Mouse (Mus musculus): Measurements from ENCODE around the gene Rtl4. TPM values are rescaled to one million over a fixed set of nuclear protein-coding genes. Genes with fewer than 3 reads are reported as not detected.

Gene Rtl4
- not detected for polyA plus RNA-seq (2017; shearing (Covaris generic))

DNA sequence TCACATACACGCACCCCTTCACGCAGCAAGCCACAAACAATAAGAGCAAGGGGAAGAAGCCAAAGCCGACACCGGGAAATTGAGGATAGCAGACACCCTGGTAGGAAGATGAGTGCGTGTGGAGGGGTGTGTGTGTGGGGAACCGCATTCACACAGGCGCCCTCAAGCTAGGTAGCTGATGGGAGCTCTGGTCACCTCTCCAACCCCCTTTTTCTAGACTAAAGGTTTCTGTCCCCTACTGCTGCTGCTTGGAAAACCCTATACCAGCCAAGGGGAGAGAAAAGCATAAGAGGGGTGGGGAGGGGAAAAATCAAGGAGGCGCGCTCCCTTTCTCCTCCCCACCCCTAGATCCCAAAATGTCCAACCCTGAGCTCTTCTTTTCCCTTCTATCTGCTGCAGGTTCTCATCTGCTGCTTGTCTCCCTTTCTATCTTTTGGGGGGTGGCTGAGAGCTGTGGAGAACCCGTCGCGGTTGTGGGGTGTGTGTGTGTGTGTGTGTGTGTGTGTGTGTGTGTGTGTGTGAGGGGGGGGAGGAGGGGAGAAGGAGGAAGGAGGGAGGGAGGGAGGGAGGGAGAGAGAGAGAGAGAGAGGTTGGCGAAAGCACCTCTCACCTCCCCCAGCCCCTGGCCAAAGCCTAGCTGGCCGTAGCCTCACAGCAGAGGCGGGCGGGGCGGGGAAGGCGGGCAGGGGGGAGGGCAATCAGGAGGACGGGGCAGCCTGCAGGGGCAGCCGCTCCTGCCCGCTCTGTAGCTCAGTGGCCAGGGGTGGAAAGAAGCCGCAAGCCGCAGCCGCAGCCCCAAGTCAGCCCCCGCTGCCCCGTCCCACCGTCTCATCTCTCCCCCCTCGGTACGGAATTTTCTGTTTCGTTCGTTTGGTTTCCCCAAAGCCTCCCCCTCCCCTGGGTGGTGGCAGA, at the start of gene Rtl4:
Gene Rtl4, plus strand, starts transcription at position 701 of the 912 bp plus-strand sequence.
- no peak for ATAC-seq

DNA sequence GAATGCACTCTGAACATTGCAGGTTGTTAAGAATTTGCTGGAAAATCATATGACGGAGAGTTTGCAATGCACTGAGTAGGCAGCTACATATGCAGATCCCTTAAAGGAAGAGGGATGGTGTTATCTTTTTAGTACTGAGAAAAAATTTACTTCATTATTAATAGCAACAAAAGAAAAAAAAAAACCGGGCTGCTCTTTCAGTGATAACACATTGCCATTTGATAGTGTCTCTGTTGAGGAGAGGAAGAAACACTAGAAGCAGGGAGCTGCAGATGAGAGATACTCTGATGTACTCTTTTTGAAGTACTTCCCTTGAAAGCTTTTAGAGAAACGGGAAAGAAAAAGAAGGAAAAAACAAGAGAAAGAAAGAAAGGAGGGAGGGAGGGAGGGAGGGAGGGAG, 44.0 kb upstream of the Rtl4 start:
- ATAC-seq, result no peak

DNA sequence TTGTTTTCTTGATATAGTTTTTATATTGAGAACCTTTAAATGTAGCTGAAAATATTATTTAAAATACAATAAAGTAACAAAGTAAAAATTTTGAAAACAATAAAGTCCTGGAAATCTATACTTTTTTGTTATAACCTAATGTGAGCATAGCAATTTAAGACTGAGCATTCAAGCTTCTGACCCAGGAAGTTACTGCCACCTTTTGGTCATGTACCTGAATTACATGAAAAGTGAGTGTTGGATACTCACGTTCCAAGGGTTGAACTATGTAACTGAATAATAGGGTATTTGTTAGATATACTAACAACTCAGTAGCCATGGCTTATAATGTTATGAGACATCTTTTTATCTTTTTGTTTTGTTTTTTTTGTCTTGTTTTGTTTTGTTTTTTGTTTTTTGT, 43.3 kb upstream of the Rtl4 start:
- no peak for ATAC-seq

DNA sequence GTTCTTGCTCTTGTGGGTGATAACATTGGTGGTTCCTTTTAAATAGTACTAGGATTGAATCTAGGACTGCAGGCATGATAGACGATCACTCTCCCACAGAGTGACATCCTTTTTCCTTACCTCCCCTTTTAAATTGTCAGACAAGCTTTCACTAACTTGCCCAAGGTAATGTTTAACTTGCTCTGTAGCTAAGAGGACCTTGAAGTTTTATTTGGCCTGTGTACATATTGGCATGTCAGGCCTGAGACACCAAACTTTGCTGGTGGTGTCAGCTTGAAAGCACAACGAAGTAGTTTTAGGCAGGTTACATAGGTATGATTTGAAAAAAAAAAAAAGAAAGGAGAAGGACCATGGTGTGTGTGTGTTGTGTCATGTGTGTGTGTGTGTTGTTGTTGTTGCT, 36.5 kb upstream of the Rtl4 start:
- ATAC-seq, result no peak

DNA sequence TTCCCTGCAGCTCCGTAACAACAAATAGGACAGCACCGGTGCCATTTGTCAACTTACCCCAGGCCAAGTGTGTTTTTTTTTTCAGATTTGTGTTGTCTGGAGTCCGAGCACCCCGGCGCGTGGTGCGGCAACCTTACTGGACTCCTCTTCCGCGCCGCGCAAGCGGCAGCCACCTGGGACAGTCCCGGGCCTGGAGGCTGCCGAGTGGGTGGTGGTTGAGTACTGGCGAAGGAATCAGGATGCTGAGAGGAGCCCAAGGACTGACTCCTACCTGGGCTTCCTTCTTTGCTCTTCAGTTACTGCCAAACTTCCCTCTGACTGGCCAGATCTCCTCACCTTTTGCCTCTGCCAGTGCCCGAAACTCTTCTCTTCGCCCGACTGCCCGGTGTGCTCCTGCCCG, 965 bp upstream of the Rtl4 start:
- ATAC-seq, result no peak

DNA sequence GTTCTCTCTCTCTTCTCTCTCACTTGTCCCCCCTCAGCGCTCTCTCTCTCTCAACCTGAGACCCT, 733 bp upstream of the Rtl4 start, which contains the start of gene Trpc5:
Gene Trpc5, minus strand, starts transcription at position 39 of the 65 bp plus-strand sequence.
- ATAC-seq, result no peak

DNA sequence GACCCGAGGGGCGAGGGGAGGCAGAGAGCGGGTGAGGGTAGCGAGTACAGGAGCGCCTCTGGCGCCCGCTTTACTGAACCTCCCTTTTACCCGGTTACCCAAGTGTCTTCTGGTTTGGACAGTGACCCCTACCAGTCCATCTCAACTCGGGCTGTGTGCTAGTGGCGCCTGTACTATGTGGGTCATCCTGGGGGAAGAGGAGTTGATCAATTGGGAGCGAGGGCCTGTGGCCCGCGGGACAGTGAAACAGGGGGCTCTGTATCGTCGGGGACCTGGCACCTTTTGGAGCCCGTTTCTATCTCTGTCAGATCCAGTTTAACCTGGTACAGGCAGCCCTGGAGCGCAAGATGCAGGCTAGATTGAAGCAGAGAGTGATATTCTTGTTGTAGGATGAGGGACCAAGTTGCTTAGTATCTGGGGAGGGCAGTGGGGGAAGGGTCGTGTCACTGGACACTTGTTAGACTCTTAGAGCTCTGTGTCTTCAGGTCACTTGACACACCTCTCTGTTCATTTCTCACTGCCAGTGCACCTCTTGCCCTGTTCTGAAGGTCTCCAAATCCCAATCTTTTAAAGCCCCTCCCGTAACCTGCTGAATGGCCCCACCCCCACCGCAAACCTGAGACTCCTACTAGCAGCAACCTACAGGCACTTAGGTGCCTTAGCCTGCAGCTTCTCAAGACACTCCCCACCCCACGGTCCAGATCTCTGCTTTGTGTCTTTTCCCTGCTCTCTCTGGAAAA, 582 bp downstream of the Rtl4 start:
- no peak for ATAC-seq

DNA sequence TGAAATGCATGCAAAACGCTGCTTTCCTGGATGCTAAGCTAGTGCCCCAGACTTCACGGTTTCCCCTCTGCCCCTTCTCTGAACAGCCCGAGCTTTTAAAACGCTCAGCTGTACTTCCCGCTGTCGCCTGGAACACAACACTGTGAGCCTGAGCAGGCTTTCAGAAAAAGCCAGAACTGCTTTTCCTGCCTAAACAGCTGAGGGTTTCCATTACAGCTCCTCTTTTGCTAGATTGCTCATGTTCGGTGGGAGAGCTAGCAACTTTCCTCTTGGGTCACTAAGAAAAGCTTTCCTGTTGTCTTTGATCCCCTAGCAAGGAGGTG, 1.1 kb downstream of the Rtl4 start:
- ATAC-seq, result no peak

DNA sequence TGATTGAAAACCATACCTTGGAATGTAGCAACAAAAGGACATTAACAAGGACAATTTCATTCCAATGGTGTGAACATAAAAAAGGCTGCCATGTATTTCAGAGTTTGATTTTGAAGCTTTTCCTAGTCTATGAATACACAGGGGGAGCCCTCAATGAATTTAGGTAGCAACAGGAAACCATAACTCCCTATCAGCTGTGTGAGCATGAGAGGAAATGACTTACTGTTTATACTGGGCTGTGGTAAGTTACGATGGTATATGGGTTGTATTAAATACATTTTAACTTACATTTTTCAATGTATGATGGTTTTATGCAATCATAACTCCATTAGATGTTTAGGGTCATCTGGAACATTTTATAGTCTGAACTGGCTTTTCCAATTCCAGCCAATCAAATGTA, 27.6 kb downstream of the Rtl4 start:
- no peak for ATAC-seq

DNA sequence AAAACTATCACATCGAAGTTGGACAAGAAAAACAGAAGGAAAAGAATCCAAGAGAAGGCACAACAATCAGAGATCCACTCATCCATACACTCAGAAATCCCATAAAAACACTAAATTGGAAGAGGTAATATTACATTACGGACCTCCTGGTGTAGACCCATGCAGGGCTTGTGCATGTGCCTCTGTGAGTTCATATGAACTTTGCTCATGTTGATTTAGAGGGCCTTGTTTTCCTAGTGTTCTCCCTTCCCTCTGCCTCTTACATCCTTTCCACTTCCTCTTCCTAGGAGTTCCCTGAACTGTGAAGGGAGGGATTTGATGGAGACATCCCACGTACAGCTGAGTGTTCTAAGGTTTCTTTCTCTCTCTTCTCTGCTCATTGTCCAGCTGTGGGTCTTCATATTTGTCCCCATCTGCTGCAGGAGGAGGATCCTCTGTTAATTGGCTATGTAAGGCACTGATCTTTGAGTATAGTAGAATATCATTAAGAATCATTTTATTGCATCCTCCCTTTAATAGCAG, 58.9 kb downstream of the Rtl4 start:
- no peak for ATAC-seq

DNA sequence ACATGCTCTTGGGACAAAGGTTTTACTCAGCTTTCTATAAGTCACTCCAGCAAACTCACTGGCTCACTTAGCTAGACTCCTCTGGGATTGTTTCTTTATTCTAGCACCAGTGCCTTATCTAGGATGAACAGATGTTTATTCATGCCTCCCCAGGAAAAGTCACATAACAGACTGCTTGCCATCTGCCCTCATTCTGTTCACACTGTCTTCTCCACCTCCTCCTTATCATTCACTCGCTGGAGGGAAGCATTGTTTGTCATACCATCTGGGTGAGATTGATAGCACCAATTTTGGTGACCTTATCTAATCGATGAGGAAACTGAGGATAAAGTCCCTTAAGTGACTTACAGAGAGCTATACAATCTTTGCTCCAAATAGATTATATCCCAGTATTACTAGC, 298.3 kb downstream of the Rtl4 start:
- no peak for ATAC-seq

DNA sequence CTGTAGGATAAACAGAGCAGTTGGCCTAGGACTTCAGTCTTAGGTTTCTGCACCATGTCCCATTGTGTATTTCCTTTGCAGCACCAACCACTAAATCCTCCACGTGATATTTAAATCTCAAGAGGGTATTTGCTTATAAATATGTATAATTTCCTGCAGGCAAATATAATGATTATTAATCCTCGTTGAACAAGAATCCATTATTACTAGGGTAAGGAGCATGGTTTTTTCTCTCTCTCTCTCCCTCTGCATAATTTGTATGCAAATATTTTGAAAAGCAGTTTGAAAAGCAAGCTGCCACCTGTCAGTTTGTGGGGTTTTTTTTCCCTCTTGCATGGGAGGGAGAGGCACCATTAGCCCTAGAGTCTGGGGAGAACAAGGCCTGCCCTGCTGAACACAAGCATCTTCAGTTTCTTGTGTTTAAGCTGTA, 376.8 kb downstream of the Rtl4 start:
- no peak for ATAC-seq

DNA sequence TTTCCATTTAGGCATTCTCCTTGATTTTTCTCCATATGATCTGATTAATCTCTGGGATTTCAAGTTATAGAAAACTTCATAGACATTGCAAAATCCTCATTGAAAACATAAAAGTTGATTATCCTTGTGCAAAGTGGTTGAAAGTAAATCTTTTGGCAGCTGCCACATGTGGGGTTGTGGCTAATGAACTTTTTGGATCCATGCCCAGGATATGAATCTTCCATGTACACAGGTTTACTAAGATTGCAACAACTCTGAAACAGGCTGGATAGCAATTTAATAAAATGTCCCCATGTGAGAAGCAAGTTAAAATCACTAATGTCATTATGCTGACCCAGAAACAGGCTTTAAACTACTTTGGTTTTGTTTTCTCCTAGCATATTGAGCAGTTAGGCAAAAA, 401.1 kb downstream of the Rtl4 start:
- ATAC-seq, result no peak

DNA sequence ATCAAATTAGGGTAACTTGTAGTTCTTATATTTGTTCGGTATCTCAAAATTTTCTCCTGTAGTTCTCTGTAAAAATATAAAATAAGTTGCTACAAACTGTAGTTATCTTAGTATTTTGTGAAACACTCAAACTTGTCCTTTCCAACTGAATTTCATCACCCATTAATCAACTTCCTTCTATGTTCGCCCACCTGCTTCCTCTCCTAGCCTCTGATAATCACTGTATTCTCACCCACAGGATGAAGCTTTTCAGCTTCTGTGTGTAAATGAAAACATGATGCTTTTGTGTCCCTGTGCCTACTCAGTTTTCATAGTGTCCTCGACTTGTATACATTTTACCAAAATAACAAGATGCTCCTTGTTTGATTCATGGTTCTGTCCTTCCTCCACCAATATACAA, 401.7 kb downstream of the Rtl4 start:
- no peak for ATAC-seq

DNA sequence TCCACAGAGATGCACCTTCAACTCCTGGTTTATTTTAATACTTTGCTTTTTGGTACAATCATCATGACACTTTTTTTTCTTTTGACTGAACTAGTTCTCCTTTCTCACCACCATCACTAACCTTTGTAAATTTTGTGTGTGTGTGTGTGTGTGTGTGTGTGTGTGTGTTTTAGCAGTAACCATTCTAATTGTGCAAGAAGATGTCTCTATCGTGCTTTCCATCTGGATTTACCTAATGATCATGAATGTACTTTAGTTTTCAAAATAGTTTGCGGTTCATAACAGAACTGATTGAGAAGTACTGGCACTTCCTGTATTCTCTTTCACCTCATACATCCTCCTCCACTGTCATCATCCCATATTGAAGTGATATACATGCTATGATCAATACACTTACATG, 402.3 kb downstream of the Rtl4 start:
- ATAC-seq, result no peak

Other genes with a start within 250 kb of the Rtl4 start
- gene Trpc5os, start 232.3 kb upstream of the Rtl4 start, polyA plus RNA-seq (2017; shearing (Covaris generic)), result not detected
- not detected for gene Trpc5, start 727 bp upstream of the Rtl4 start, polyA plus RNA-seq (2017; shearing (Covaris generic))

All from inflammation-experienced regulatory T-cells, adult 6 months (primary cell).